Mouse (Mus musculus) olfactory bulb, adult 2 months (tissue): ENCODE measurements around the gene Pabpn1l.
"Not testable (repeated sequence)": the region's sequence is repeated elsewhere in the genome, so short reads cannot be mapped to it uniquely, and the experiment has no call there.

Source experiments
- CTCF ChIP-seq: fragments of 200-500 bp; IDR thresholded peaks from 2 replicates; pipeline ENCODE4 v1.5.1; 2012; ENCODE audit warnings: low read depth, mild to moderate bottlenecking, low read length, moderate library complexity; ENCODE audit not compliant: insufficient read depth
- POLR2A ChIP-seq: fragments of 200-500 bp; IDR thresholded peaks from 2 replicates; pipeline ENCODE4 v1.6.1; 2012; ENCODE audit warnings: mild to moderate bottlenecking, low read depth, low read length, moderate library complexity; ENCODE audit not compliant: insufficient read depth

GRCm38 (mm10) chr8:122632134-122632533 lies 9.6 kb upstream of the Pabpn1l start:
- TF ChIP-seq POLR2A, CTCF: not testable (repeated sequence)
